Mouse (Mus musculus) embryonic fibroblast, embryonic 13.5 days (primary cell): ENCODE data around the gene Prodh2.

Experiments
- CTCF ChIP-seq: IDR thresholded peaks from 2 replicates; pipeline ENCODE4 v1.5.1; 2011; ENCODE audit warnings: mild to moderate bottlenecking, control low read depth, low read length, moderate library complexity, borderline replicate concordance; ENCODE audit not compliant: insufficient read depth
- POLR2A ChIP-seq: IDR thresholded peaks from 2 replicates; pipeline ENCODE4 v1.6.1; 2011; ENCODE audit warnings: low read depth, mild to moderate bottlenecking, control low read depth, low read length, moderate library complexity

GRCm38 (mm10) chr7:30493401-30493931 lies at the start of gene Prodh2:
- TF ChIP-seq POLR2A: no peak
- TF ChIP-seq CTCF: no peak
